Mouse (Mus musculus) CH12.LX (cell line): ENCODE results near the gene Disp3.

Experiments used
- BHLHE40 ChIP-seq: IDR thresholded peaks from 2 replicates; pipeline ENCODE4 v1.6.1; 2011; ENCODE audit warnings: mild to moderate bottlenecking, low read depth, low read length, improper control_type of control experiment
- CHD2 ChIP-seq: IDR thresholded peaks from 2 replicates; pipeline ENCODE4 v1.6.1; 2011; ENCODE audit warnings: low read length, improper control_type of control experiment
- CTCF ChIP-seq, 2 experiments: IDR thresholded peaks in 1 of 2; conservative IDR thresholded peaks in 1 of 2; 2 replicates each; pipeline ENCODE4 v1.5.1; 2011 to 2012; ENCODE audit warnings: low read depth in 2 of 2, low read length in 2 of 2, improper control_type of control experiment in 1 of 2, inconsistent platforms in 1 of 2, mild to moderate bottlenecking in 1 of 2, moderate library complexity in 1 of 2
- E2F4 ChIP-seq: IDR thresholded peaks from 2 replicates; pipeline ENCODE4 v1.6.1; 2011; ENCODE audit warnings: low read depth, low read length, improper control_type of control experiment; ENCODE audit not compliant: insufficient replicate concordance
- EP300 ChIP-seq: IDR thresholded peaks from 2 replicates; pipeline ENCODE4 v1.6.1; 2011; ENCODE audit warnings: low read length, improper control_type of control experiment
- KAT2A ChIP-seq: IDR thresholded peaks from 2 replicates; pipeline ENCODE4 v1.6.1; 2012; ENCODE audit warnings: low read length, improper control_type of control experiment, inconsistent platforms; ENCODE audit not compliant: insufficient replicate concordance
- MAZ ChIP-seq: IDR thresholded peaks from 2 replicates; pipeline ENCODE4 v1.6.1; 2012; ENCODE audit warnings: low read depth, mild to moderate bottlenecking, inconsistent platforms, low read length, improper control_type of control experiment, moderate library complexity
- POLR2A ChIP-seq: IDR thresholded peaks from 2 replicates; pipeline ENCODE4 v1.6.1; 2011; ENCODE audit warnings: low read depth, mild to moderate bottlenecking, improper control_type of control experiment, low read length
- POLR2AphosphoS2 ChIP-seq: IDR thresholded peaks from 2 replicates; pipeline ENCODE4 v1.6.1; 2011; ENCODE audit warnings: low read depth, low read length, improper control_type of control experiment
- RCOR1 ChIP-seq: conservative IDR thresholded peaks from 2 replicates; pipeline ENCODE4 v1.6.1; 2012; ENCODE audit warnings: low read depth, mild to moderate bottlenecking, inconsistent platforms, low read length, improper control_type of control experiment
- SMC3 ChIP-seq: IDR thresholded peaks from 2 replicates; pipeline ENCODE4 v1.6.1; 2011; ENCODE audit warnings: low read depth, low read length, improper control_type of control experiment
- USF2 ChIP-seq: conservative IDR thresholded peaks from 2 replicates; pipeline ENCODE4 v1.6.1; 2011; ENCODE audit warnings: low read depth, low read length, improper control_type of control experiment

GRCm38 (mm10) chr4:148297640-148298039, 9.9 kb upstream of the Disp3 start:
- TF ChIP-seq SMC3 (no peak), MAZ (no peak), BHLHE40 (no peak), CHD2 (no peak), CTCF (conservative IDR thresholded peaks at IDR 0.05 in 1 of 2, IDR thresholded peaks at IDR 0.05 in 1 of 2; ENCODE audit: low read depth in 2 of 2, low read length in 2 of 2) (no peak), POLR2AphosphoS2 (no peak), USF2 (no peak), KAT2A (no peak), E2F4 (no peak), RCOR1 (no peak), POLR2A (no peak), EP300 (no peak)
